Mouse (Mus musculus) skeletal muscle tissue, adult 2 months (tissue): ENCODE results near the gene Dnaja4.

Experiments used
- DNase-seq: peaks from one replicate; pipeline ENCODE4 v3.0.0-alpha.2; 2012; ENCODE audit warnings: low read depth, low spot score

Dnaja4 gene

DNA sequence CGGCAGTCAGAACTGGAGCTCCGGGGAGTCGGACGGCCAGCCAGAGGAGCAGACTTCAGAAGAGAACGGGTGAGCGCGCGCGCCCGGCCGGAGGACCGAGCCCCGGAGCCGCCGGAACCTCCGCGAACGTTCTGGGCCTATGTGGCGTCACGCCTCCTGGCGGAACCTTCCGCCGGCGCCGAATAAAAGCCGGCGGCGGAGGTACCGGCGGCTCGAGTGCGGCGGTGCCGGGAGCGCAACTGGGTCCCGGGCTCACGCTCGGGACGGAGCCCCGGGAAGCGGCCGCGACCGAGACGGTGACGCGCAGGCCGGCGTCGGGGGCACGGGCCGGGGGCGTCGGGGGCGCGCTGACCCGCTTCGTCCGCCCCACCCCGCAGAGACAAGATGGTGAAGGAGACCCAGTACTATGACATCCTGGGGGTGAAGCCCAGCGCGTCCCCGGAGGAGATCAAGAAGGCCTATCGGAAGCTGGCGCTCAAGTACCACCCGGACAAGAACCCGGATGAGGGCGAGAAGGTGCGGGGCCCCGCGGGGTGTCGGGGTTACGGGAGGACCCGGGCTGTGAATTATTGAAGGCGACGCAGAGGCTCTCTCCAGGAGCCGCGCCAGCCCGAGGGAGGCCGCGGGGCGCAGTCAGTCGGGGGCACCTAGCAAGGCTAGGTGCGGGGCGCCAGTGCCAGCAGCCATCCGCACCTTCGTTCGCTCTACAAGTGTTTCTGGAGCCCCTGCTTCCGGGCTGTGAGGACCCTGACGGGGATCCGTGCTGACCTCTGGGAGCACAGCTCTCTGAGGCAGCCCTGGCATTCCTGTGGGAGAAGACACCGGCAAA lies 886 bp downstream of the Dnaja4 start:
- DNase-seq = peak; percentile 74

DNA sequence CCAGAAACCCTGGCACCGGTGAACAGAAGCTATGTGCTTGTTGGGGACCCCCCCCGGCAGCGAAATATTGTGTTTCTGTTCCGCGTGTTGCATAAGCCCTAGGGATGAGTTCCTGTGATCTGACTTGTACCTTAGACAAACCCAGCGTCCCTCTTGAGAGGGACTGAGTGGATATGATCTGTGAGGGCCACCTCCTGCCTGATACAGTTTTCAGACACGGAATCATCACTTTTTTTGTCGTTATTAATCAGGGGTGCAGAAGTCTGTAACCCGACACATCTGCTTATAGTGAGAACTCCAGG lies 1.5 kb downstream of the Dnaja4 start:
- DNase-seq = no peak

- DNase-seq = no peak
Measured at GRCm38 (mm10) chr9:54700746-54701145, 2.1 kb downstream of the Dnaja4 start.

DNA sequence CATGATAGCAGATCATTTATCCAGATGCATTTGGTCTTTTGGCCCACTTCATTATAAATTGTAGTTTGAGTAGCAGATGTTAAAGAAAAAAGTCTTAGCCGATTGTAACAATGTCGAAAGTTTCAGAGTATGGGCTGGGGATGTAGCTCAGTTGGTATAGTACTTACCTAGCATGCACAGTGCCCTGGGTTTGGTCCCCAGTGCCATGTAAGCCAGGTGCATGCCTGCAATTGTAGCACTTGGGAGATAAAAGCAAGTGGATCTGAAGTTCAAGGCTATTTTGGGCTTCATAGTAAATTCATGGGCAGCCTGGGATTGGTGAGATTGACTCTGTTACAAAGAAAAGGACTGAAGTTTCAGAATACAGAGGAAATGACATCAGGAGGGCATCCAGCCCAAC lies 3.9 kb downstream of the Dnaja4 start:
- DNase-seq = no peak

DNA sequence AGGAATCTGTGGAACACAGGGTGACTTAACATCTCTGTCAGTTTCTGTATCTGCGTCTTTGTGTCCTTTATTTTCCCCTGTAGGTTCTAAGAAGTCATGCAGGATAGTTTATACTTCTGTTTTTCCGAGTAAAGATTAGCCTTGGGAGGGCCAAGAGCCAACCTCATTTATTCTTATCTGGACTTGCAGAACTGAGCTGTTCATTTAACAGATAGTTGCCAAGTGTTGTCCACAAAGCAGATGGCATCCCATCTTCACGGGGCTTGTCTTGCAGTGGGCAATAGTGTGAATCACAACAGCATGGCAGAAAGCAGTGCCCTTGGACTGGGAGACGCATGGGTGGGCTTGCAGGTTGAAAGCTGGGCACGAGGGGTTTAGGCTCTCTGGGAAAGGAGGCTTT lies 5.7 kb downstream of the Dnaja4 start:
- DNase-seq = no peak

GRCm38 (mm10) chr9:54705561-54705960 lies 6.9 kb downstream of the Dnaja4 start:
- DNase-seq = no peak

GRCm38 (mm10) chr9:54707288-54707999 lies 8.8 kb downstream of the Dnaja4 start:
- no peak for DNase-seq

- no peak for DNase-seq
Measured at GRCm38 (mm10) chr9:54708085-54708484, 9.4 kb downstream of the Dnaja4 start.

DNA sequence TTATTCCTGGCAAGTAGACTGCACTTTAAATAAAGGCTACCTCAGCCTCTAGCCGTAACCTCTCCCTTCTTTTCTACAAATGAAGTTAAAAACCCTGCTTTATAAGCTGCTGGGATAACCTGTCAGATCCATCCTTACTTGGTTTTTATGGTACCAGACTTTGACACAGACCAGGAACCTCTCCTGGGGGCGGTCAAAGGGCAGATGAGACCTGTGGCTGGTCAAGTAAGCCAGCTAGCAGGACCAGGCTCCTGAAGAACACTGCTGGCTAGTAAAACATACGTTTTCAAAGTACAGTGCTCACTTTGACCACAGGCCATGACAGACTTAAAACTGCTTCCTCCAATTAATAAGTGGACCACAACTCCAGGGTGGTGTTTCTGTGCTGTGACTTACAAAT lies 17.1 kb downstream of the Dnaja4 start:
- no peak for DNase-seq

- no peak for DNase-seq
Measured at GRCm38 (mm10) chr9:54717527-54717926, 18.9 kb downstream of the Dnaja4 start.

DNA sequence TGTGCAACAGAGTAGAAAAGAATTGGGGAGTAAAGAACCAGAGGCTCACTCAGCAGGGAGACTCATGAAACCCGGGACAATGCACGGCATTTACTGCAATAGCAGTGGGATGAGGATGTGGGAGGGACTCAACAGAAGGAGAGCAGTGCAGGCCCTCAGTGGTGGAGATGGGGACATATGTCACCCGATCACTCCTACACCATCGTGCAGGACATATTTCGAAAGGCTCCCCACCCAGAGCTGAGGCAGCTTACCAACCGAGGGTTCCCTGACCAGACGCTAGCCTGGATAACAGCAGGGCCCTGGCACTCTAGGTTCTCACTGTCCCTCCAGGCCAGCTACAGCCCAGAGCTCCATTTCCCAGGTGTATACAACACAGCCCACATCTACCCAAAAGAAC lies 23.5 kb downstream of the Dnaja4 start:
- DNase-seq = no peak

DNA sequence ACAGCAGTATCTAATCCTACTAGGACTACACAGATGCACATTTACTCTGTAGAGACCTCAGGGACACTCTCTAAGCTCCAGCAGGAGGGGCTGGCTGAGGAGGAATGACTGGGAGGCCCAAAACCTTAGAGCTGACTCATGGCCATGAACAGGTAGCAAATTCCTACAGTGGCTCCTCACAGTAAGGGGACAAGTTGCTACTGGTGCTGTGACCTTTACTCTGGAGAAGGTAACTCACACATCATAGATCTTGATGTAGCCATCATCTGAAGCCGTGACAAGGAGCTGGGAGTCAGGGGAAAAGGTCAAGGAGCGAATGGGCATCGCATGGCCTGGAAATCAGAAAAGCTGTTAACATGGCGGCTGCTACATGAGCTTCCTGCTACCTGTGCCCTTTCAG lies 23.9 kb downstream of the Dnaja4 start:
- DNase-seq = no peak

- no peak for DNase-seq
Measured at GRCm38 (mm10) chr9:54726315-54726714, 27.6 kb downstream of the Dnaja4 start.

DNA sequence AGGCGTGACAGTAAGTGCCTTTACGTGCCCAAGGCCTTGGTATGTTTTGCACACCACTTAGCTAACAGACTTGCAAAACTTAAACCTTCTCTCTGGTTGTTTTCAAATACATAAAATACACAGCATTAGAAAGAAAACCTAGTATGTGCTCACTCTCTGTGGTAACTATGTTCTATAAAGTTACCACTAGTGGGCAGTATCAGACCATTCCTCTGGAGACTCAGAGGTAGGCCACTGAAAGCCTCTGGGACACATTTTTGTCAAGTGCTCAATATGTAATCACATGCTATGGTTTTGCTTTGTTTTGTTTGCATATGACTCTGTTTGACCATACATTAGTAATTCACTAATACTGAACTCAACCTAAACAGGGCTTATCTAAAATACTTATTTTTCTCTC lies 33.4 kb downstream of the Dnaja4 start:
- DNase-seq = no peak

- DNase-seq = peak; percentile 91
Measured at GRCm38 (mm10) chr9:54733921-54734638, 35.4 kb downstream of the Dnaja4 start, which contains the start of gene Wdr61. Gene Wdr61 (minus strand): TSS chr9:54734519.

- no peak for DNase-seq
Measured at GRCm38 (mm10) chr9:54734639-54735252, 36.1 kb downstream of the Dnaja4 start.

DNA sequence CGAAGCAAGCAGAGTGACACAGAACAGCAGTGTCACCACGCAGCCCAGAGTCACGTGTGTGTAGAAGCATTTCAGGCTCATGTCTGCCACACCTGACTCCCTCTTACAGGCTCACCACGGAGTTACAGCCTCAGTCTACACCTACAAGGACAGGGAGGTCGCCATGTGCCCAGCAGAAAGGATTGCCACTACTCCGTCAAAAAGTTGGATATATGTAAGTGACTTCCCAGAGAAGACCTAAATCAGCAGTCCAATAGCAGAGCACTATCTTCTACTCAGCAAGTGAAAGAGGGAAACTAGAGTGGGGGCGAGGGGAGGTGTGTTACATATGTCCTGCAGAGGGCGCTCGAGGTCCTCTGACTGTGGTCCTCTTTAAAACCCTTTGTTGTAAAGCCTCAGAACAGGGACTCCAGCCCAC lies 37.6 kb downstream of the Dnaja4 start:
- DNase-seq = peak; percentile 52

- DNase-seq = no peak
Measured at GRCm38 (mm10) chr9:54738376-54738775, 39.7 kb downstream of the Dnaja4 start.

DNA sequence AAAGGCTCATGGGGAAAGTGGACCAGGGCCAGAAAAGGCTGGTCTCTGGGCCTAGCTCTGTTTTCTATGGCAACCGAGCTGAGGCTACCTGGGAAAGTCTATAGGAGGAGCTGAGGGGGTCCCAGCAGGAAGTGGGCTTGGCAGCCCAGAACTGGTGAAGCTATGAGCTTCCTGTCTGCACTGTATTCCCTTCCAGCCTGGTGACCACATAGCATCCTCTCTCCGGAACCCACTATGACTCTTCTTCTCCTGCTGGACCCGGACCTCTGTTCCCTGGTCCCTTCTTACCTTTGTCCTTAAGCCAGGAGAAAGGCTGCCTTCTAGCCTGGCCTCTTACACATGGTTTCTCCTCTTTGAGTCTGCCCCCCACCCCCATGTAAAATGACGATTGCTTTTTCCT lies 45.2 kb downstream of the Dnaja4 start:
- no peak for DNase-seq

DNA sequence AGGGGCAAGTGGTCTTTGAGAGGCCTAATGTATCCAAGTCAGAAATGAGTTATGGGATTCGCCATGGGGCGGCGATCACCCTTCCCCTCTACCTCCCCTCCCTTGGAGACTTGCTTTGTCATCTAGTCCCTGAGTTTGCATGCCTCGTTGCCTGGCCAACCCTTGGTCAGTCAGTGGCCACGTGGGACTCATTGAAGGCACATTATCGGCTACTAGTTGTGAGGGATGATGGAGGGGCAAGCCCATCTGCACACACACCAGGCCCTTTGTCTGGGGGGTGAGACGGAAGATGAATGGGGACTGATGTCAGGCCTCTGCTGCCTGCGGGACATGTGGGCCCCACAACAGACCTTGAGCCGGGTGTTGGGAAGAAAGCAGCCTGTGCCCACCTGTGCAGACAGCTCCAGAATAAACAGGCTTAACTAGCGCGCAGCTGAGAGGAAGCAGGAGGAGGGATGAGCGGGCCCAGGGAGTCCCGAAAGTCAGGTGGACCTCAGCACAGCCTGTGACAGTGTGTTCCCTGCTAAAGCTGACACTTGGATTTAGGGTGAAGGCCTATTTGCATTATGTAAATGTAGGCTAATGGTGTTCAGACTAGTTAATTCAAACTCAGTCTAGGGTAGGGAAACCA lies 47.2 kb downstream of the Dnaja4 start:
- no peak for DNase-seq

DNA sequence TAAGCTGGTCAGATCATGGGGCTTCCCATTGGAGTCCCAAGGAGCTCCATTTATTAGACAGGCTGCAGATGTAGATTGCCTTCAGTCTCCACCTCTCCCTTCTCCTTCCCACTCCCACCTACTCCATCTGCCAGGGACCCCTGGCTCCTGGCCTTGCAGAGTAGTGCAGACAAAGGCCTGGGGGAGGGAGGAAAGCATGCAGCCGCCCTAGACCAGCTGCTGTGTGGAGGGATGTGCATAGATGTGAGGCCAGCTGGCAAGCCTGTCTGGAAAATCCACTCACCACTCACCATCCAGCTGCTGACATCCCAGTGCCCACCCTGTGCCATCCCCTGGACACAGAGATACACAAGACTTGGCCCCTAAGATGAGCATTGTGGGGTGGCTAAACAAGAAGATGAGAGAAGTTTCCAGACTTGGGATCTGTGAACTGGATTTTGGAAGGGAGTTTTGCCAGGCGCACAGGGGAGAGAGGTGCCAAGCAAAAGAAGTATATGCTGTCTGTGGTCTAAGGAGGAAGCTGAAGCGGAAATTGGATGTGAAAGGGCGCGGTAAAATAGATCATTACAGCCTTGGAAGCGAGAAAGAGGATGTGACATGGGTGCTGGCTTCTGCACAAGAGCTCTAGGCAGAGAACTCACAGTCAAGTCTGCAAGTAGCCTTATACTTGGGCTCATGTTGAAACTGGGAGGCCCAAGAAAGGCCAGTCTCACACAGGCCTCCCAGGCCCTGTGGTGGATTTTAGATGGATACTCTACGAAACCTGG lies 51.7 kb downstream of the Dnaja4 start:
- DNase-seq = no peak
